Mouse (Mus musculus) megakaryocyte, embryonic 14.5 days (primary cell): ENCODE data around the gene Rbms3.

Experiments
- FLI1 ChIP-seq: IDR thresholded peaks from 2 replicates; pipeline ENCODE4 v1.6.1; 2012; ENCODE audit warnings: low read length, inconsistent platforms, mixed read lengths
- GATA1 ChIP-seq: IDR thresholded peaks from 3 replicates; pipeline ENCODE4 v1.6.1; 2012; ENCODE audit warnings: mixed read lengths, low read length, inconsistent platforms, borderline replicate concordance

GRCm38 (mm10) chr9:117571186-117571855 is 58.4 kb downstream of the Rbms3 start:
- no peak for TF ChIP-seq GATA1
- no peak for TF ChIP-seq FLI1
